ENCODE assay signal across 25 mouse cellular contexts in the genomic region with DNA sequence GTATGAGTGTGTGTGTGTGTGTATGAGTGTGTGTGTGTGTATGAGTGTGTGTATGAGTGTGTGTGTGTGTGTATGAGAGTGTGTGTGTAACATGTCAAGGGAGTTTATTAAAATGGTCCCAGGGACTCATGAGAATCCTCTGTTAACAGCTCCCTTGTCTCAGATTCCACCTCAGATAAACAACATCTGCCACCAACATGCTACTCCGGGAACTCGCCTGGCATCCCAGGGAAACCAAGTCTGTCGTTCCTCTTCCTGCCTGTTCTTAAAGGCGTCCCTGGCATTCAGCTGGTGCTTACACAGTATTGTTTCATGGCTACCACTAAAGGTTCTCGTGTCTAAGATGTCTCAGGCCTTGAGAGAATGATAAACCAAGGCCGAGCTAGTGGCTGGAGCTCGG. TPM values are rescaled to one million over a fixed set of nuclear protein-coding genes. Genes with fewer than 3 reads are reported as not detected.
"Had no signal": no experiment of that assay in that cellular context is flagged by ENCODE, and none has a peak within 500 bp of the region (broad histone marks: within the 10 kb centered on the region; RNA-seq: fewer than 3 reads in every experiment).

No protein-coding gene starts in this region.

- DNase-seq: kidney, postnatal 10 days; kidney, postnatal 36 days; layer of hippocampus, adult 9-11 months; left cerebral cortex, postnatal 4 days; liver, postnatal 0 days; lung, embryonic 14.5 days; right cerebral cortex, adult 18-20 months; right cerebral cortex, postnatal 14 days; right cerebral cortex, postnatal 4 days; thymus, adult 2 months; thymus, postnatal 14 days; thymus, postnatal 4 days had no signal

- H3K4me2 ChIP-seq: kidney, embryonic 15.5 days; limb, embryonic 12.5 days; limb, embryonic 15.5 days; liver, embryonic 11.5 days; lung, embryonic 14.5 days; midbrain, embryonic 12.5 days; midbrain, embryonic 15.5 days; neural tube, embryonic 12.5 days; neural tube, embryonic 15.5 days had no signal

- ATAC-seq: liver, postnatal 0 days; lung, postnatal 0 days; midbrain, embryonic 15.5 days had no signal

- H3K27ac ChIP-seq: kidney, embryonic 15.5 days; limb, embryonic 12.5 days; limb, embryonic 15.5 days; liver, embryonic 14.5 days; macrophage; midbrain, embryonic 12.5 days; midbrain, embryonic 15.5 days; neural tube, embryonic 12.5 days; neural tube, embryonic 15.5 days; stomach, postnatal 0 days had no signal

- H3K9ac ChIP-seq: kidney, embryonic 15.5 days; limb, embryonic 12.5 days; limb, embryonic 15.5 days; liver, embryonic 14.5 days; liver, postnatal 0 days; lung, embryonic 14.5 days; midbrain, embryonic 12.5 days; midbrain, embryonic 15.5 days; neural tube, embryonic 12.5 days; neural tube, embryonic 15.5 days had no signal

- H3K27me3 ChIP-seq: kidney, embryonic 15.5 days; limb, embryonic 12.5 days; limb, embryonic 15.5 days; midbrain, embryonic 12.5 days; midbrain, embryonic 15.5 days; neural tube, embryonic 12.5 days; neural tube, embryonic 15.5 days had no signal

- H3K4me3 ChIP-seq: kidney, embryonic 15.5 days; limb, embryonic 12.5 days; limb, embryonic 15.5 days; midbrain, embryonic 12.5 days; midbrain, embryonic 15.5 days; neural tube, embryonic 12.5 days; neural tube, embryonic 15.5 days had no signal

- H3K9me3 ChIP-seq: kidney, embryonic 15.5 days; limb, embryonic 12.5 days; limb, embryonic 15.5 days; midbrain, embryonic 12.5 days; midbrain, embryonic 15.5 days; neural tube, embryonic 12.5 days; neural tube, embryonic 15.5 days had no signal

- H3K4me1 ChIP-seq: kidney, embryonic 15.5 days; limb, embryonic 12.5 days; limb, embryonic 15.5 days; midbrain, embryonic 12.5 days; midbrain, embryonic 15.5 days; neural tube, embryonic 12.5 days; neural tube, embryonic 15.5 days had no signal

RNA-seq across cellular contexts. Expression of a gene that starts 50.2 kb away (rescaled TPM):
- total RNA-seq: megakaryocyte, adult 5-6 weeks had no signal
- polyA plus RNA-seq: macrophage had no signal
